Mouse (Mus musculus) CH12.LX (cell line): ENCODE measurements around the gene Schip1. TPM values are rescaled to one million over a fixed set of nuclear protein-coding genes. Genes with fewer than 3 reads are reported as not detected.

Source experiments
- DNase-seq: peaks from one replicate; pipeline ENCODE4 v3.0.0-alpha.2; 2013; ENCODE audit errors: extremely low read depth
- H3K27ac ChIP-seq: 2 replicates; pipeline ENCODE4 v1.5.1; 2012; ENCODE audit warnings: low read depth, mild to moderate bottlenecking, control low read depth, moderate library complexity; ENCODE audit not compliant: insufficient read depth
- H3K27me3 ChIP-seq: replicated peaks from 2 replicates; pipeline ENCODE3; 2012; ENCODE audit warnings: inconsistent platforms
- H3K36me3 ChIP-seq, 2 experiments: replicated peaks in 1 of 2; 2 replicates each; pipeline versions ENCODE3 to v1.6.1; 2012; ENCODE audit warnings: inconsistent platforms in 1 of 2, low read length in 1 of 2, mild to moderate bottlenecking in 1 of 2, mixed read lengths in 1 of 2, moderate library complexity in 1 of 2; ENCODE audit not compliant: control insufficient read depth in 1 of 2, insufficient read depth in 1 of 2
- H3K4me1 ChIP-seq, 2 experiments: 2 replicates each; pipeline ENCODE4 v1.6.1; 2012; ENCODE audit warnings: inconsistent platforms in 1 of 2, moderate library complexity in 1 of 2; ENCODE audit not compliant: insufficient read depth in 2 of 2, control insufficient read depth in 1 of 2
- H3K4me2 ChIP-seq: 2 replicates; pipeline ENCODE4 v1.6.1; 2012; ENCODE audit warnings: low read depth, mild to moderate bottlenecking, control low read depth; ENCODE audit not compliant: poor library complexity, insufficient read depth, severe bottlenecking
- H3K4me3 ChIP-seq, 3 experiments: fragments of 150-350 bp in 1 of 3; sonication (generic) in 1 of 3; replicated peaks in 1 of 3; 2 replicates each; pipeline versions ENCODE3 to v1.5.1; 2011 to 2012; ENCODE audit warnings: low read depth in 2 of 3, low read length in 2 of 3, mild to moderate bottlenecking in 2 of 3, moderate library complexity in 2 of 3, control low read depth in 1 of 3, improper control_type of control experiment in 1 of 3, inconsistent platforms in 1 of 3, mixed read lengths in 1 of 3; ENCODE audit not compliant: poor library complexity in 1 of 3
- H3K79me2 ChIP-seq: replicated peaks from 2 replicates; pipeline ENCODE4 v1.6.1; 2012; ENCODE audit warnings: mild to moderate bottlenecking, moderate library complexity; ENCODE audit not compliant: control insufficient read depth, poor library complexity, insufficient read depth, severe bottlenecking; ENCODE audit errors: extremely low read depth
- H3K9ac ChIP-seq: 2 replicates; pipeline ENCODE4 v1.6.1; 2012; ENCODE audit warnings: low read depth, mild to moderate bottlenecking, control low read depth, moderate library complexity; ENCODE audit not compliant: insufficient read depth
- H3K9me3 ChIP-seq: replicated peaks from 2 replicates; pipeline ENCODE3; 2012; ENCODE audit warnings: low read length, inconsistent platforms, mixed read lengths
- CHD1 ChIP-seq: IDR thresholded peaks from 2 replicates; pipeline ENCODE4 v1.6.1; 2012; ENCODE audit warnings: low read depth, low read length, improper control_type of control experiment, inconsistent platforms
- CTCF ChIP-seq, 2 experiments: IDR thresholded peaks in 1 of 2; conservative IDR thresholded peaks in 1 of 2; 2 replicates each; pipeline ENCODE4 v1.5.1; 2011 to 2012; ENCODE audit warnings: low read depth in 2 of 2, low read length in 2 of 2, improper control_type of control experiment in 1 of 2, inconsistent platforms in 1 of 2, mild to moderate bottlenecking in 1 of 2, moderate library complexity in 1 of 2
- E2F4 ChIP-seq: IDR thresholded peaks from 2 replicates; pipeline ENCODE4 v1.6.1; 2011; ENCODE audit warnings: low read depth, low read length, improper control_type of control experiment; ENCODE audit not compliant: insufficient replicate concordance
- ELF1 ChIP-seq: IDR thresholded peaks from 2 replicates; pipeline ENCODE4 v1.6.1; 2014; ENCODE audit warnings: low read depth, mild to moderate bottlenecking, inconsistent platforms, low read length, improper control_type of control experiment
- EP300 ChIP-seq: IDR thresholded peaks from 2 replicates; pipeline ENCODE4 v1.6.1; 2011; ENCODE audit warnings: low read length, improper control_type of control experiment
- ETS1 ChIP-seq: conservative IDR thresholded peaks from 2 replicates; pipeline ENCODE4 v1.6.1; 2012; ENCODE audit warnings: low read depth, mild to moderate bottlenecking, inconsistent platforms, low read length, improper control_type of control experiment, moderate library complexity
- GABPA ChIP-seq: IDR thresholded peaks from 2 replicates; pipeline ENCODE4 v1.6.1; 2012; ENCODE audit warnings: low read depth, low read length, improper control_type of control experiment, inconsistent platforms; ENCODE audit not compliant: insufficient replicate concordance
- HCFC1 ChIP-seq: IDR thresholded peaks from 2 replicates; pipeline ENCODE4 v1.6.1; 2012; ENCODE audit warnings: low read depth, mild to moderate bottlenecking, inconsistent platforms, low read length, improper control_type of control experiment
- IRF4 ChIP-seq: IDR thresholded peaks from 2 replicates; pipeline ENCODE4 v1.6.1; 2014; ENCODE audit warnings: low read depth, mild to moderate bottlenecking, inconsistent platforms, low read length, improper control_type of control experiment
- JUND ChIP-seq: conservative IDR thresholded peaks from 2 replicates; pipeline ENCODE4 v1.6.1; 2011; ENCODE audit warnings: low read depth, low read length, improper control_type of control experiment
- MAX ChIP-seq: IDR thresholded peaks from 2 replicates; pipeline ENCODE4 v1.6.1; 2011; ENCODE audit warnings: low read length, improper control_type of control experiment
- MAZ ChIP-seq: IDR thresholded peaks from 2 replicates; pipeline ENCODE4 v1.6.1; 2012; ENCODE audit warnings: low read depth, mild to moderate bottlenecking, inconsistent platforms, low read length, improper control_type of control experiment, moderate library complexity
- MEF2A ChIP-seq: IDR thresholded peaks from 2 replicates; pipeline ENCODE4 v1.6.1; 2014; ENCODE audit warnings: low read depth, mild to moderate bottlenecking, inconsistent platforms, low read length, improper control_type of control experiment, borderline replicate concordance
- MYC ChIP-seq: IDR thresholded peaks from 2 replicates; pipeline ENCODE4 v1.6.1; 2011; ENCODE audit warnings: low read depth, mild to moderate bottlenecking, improper control_type of control experiment, low read length
- NELFE ChIP-seq: IDR thresholded peaks from 2 replicates; pipeline ENCODE4 v1.6.1; 2011; ENCODE audit warnings: low read depth, low read length, improper control_type of control experiment
- NRF1 ChIP-seq: IDR thresholded peaks from 2 replicates; pipeline ENCODE4 v1.6.1; 2014; ENCODE audit warnings: low read depth, mild to moderate bottlenecking, inconsistent platforms, low read length, improper control_type of control experiment, moderate library complexity
- PAX5 ChIP-seq: IDR thresholded peaks from 2 replicates; pipeline ENCODE4 v1.6.1; 2012; ENCODE audit warnings: low read length, inconsistent platforms, mixed read lengths
- POLR2A ChIP-seq: IDR thresholded peaks from 2 replicates; pipeline ENCODE4 v1.6.1; 2011; ENCODE audit warnings: low read depth, mild to moderate bottlenecking, improper control_type of control experiment, low read length
- RAD21 ChIP-seq: IDR thresholded peaks from 2 replicates; pipeline ENCODE4 v1.6.1; 2011; ENCODE audit warnings: low read depth, mild to moderate bottlenecking, low read length, improper control_type of control experiment, moderate library complexity
- SIN3A ChIP-seq: IDR thresholded peaks from 2 replicates; pipeline ENCODE4 v1.6.1; 2012; ENCODE audit warnings: low read length, improper control_type of control experiment, inconsistent platforms
- SMC3 ChIP-seq: IDR thresholded peaks from 2 replicates; pipeline ENCODE4 v1.6.1; 2011; ENCODE audit warnings: low read depth, low read length, improper control_type of control experiment
- TBP ChIP-seq: conservative IDR thresholded peaks from 2 replicates; pipeline ENCODE4 v1.6.1; 2011; ENCODE audit warnings: low read depth, low read length, improper control_type of control experiment
- UBTF ChIP-seq: IDR thresholded peaks from 2 replicates; pipeline ENCODE4 v1.6.1; 2012; ENCODE audit warnings: low read depth, mild to moderate bottlenecking, inconsistent platforms, low read length, improper control_type of control experiment, moderate library complexity
- ZKSCAN1 ChIP-seq: IDR thresholded peaks from 2 replicates; pipeline ENCODE4 v1.6.1; 2012; ENCODE audit warnings: low read depth, inconsistent platforms, low read length, improper control_type of control experiment, borderline replicate concordance
- ZMIZ1 ChIP-seq: IDR thresholded peaks from 2 replicates; pipeline ENCODE4 v1.6.1; 2012; ENCODE audit warnings: low read depth, mild to moderate bottlenecking, inconsistent platforms, low read length, improper control_type of control experiment
- dilution Hi-C: fragments of 300-500 bp; cut with MboI; formaldehyde crosslinking; loops from 2 replicates; pipeline ENCODE4 v1.14.3; 2020; ENCODE audit warnings: low sequenced_read_pairs; ENCODE audit not compliant: extremely low pct_unique_long_range_greater_than_20kb, extremely low pct_ligation_motif_present
- in situ Hi-C: fragments of 300-500 bp; cut with MboI; formaldehyde crosslinking; loops from 3 replicates; pipeline ENCODE4 v1.14.3; 2019; ENCODE audit warnings: low sequenced_read_pairs, low pct_ligation_motif_present, low pct_unique_long_range_greater_than_20kb, mixed read lengths
- polyA plus RNA-seq: library from polyadenylated mRNA; unstranded; fragments of >175 nt; gene quantifications from 2 replicates; pipeline ENCODE4 v1.2.1, GENCODE M21; 2012; ENCODE audit warnings: low read depth; ENCODE audit not compliant: insufficient read length
- total RNA-seq, 2 experiments: library from RNA; depleted of rRNA; stranded (reverse); fragments of 300-350 nt in 1 of 2; fragments of >200 nt in 1 of 2; gene quantifications; 2 replicates each; pipeline ENCODE4 v1.2.3; 2012 to 2014

Gene Schip1
- total and polyA plus RNA-seq, 3 experiments, result 0.25 to 0.36 TPM; not detected in 1

GRCm38 (mm10) chr3:68534571-68535051, 470.0 kb downstream of the Schip1 start:
- Histone ChIP-seq H3K27ac (no peak overlapping the region), H3K36me3 (no peaks in the 10 kb centered on the region), H3K27me3 (no peaks in the 10 kb centered on the region), H3K4me3 (no peak overlapping the region), H3K4me1 (no peaks in the 10 kb centered on the region), H3K9ac (no peak overlapping the region), H3K9me3 (peaks cover 3% of the 10 kb centered on the region), H3K79me2 (no peaks in the 10 kb centered on the region), H3K4me2 (no peak overlapping the region)
- TF ChIP-seq MAZ (no peak), GABPA (no peak), POLR2A (no peak), UBTF (no peak), IRF4 (no peak), E2F4 (no peak), HCFC1 (no peak), SIN3A (no peak), MEF2A (no peak), SMC3 (no peak), JUND (no peak), EP300 (no peak), CTCF (conservative IDR thresholded peaks at IDR 0.05 in 1 of 2, IDR thresholded peaks at IDR 0.05 in 1 of 2; ENCODE audit: low read depth in 2 of 2, low read length in 2 of 2) (no peak), TBP (no peak), CHD1 (no peak), NRF1 (no peak), RAD21 (no peak), ETS1 (no peak), NELFE (no peak)
- DNase-seq, result no peak
- dilution Hi-C loops, result no loop called here
- in situ Hi-C loops, result loop anchor here (25.0 kb wide), 1 partner anchor 922 kb away; no protein-coding TSS in a partner anchor

GRCm38 (mm10) chr3:68535160-68535728, 470.6 kb downstream of the Schip1 start:
- no peak overlapping the region for H3K4me2 ChIP-seq
- H3K9ac ChIP-seq, result no peak overlapping the region
- H3K27me3 ChIP-seq, result no peaks in the 10 kb centered on the region
- H3K9me3 ChIP-seq, result peaks cover 3% of the 10 kb centered on the region
- in situ Hi-C loops (loop anchor here (25.0 kb wide), 1 partner anchor 923 kb away; no protein-coding TSS in a partner anchor), dilution Hi-C loops (no loop called here)
- no peak for DNase-seq
- no peaks in the 10 kb centered on the region for H3K36me3 ChIP-seq
- H3K79me2 ChIP-seq, result no peaks in the 10 kb centered on the region
- no peaks in the 10 kb centered on the region for H3K4me1 ChIP-seq
- no peak overlapping the region for H3K4me3 ChIP-seq
- TF ChIP-seq PAX5 (no peak), MAX (no peak), CHD1 (no peak), SIN3A (no peak), ZMIZ1 (no peak), ZKSCAN1 (no peak), MYC (no peak), ELF1 (no peak)
- H3K27ac ChIP-seq, result no peak overlapping the region
